Mouse (Mus musculus): ENCODE data around the gene AL731706.1.

DNA sequence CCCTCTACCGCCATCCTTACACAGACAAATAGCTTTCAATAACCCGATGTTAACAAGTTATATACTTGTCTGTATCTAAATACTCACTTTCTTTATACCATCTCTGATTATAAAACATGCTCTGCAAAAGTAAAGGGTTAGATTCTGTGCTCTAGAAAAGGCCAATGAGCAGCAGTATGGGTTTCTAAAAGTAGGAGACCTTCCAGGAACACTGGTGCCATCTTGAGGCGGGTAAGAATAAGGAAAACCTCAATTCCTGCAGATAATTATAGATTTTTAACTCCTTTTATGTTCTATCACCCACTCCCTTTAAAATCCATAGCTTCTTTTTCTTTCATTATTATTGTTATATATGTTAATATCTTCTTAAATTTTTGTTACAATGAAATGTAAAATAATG, 55.3 kb downstream of the AL731706.1 start:
- TF ChIP-seq GATA1 (IDR thresholded peaks at IDR 0.05; ENCODE audit: borderline replicate concordance, low read length) (no peak), FLI1 (IDR thresholded peaks at IDR 0.05; ENCODE audit: low read length) (no peak)

Data from megakaryocyte, embryonic 14.5 days (primary cell).